Mouse (Mus musculus): Measurements from ENCODE around the gene Clrn1. TPM values are rescaled to one million over a fixed set of nuclear protein-coding genes. Genes with fewer than 3 reads are reported as not detected.

The Clrn1 gene
- total and polyA plus RNA-seq, 2 experiments: not detected

DNA sequence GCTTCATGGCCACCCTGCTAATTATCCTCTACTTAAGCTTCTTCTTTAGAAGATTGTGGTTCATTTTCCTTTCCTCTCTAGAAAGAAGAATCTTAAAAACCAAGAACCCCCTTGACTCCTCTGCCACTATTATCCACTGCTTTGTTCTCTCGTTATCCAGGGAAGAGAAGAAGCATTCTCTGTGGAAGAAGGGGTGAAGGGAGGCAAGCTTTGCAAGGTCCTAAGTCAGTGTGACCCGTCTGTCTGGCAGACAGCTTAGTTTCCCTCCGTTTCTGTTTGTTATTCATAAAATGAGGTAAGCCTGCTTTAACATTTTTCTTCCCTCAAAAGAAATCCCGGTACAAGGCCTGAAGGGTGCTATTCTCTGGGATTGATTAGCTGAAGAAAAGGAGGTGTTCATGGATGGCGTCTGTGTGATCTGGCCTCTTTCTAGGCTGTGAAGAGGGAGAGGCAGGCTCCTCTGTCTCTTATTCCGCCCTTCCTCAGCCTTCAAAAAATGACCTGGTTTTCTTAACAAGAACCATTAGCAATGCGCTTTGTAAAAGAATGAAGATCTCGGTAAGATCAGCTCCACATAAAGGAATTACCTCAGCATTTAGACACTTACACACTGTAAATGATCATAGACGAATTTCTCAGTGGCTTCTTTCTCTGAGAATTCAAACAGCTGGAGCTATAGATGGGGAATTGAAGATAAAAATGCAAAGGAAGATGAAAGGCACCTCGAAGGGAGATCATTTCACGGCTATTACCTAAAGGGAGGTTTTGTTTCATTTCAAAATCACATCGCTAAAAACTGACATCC, 75.8 kb downstream of the Clrn1 start:
- no peaks in the 10 kb centered on the region for H3K4me1 ChIP-seq (ENCODE audit: control insufficient read depth, insufficient read depth, low read length)
- no peaks in the 10 kb centered on the region for H3K36me3 ChIP-seq (ENCODE audit: control insufficient read depth, insufficient read depth, low read length)
- no peak for TF ChIP-seq CTCF (IDR thresholded peaks at IDR 0.05; ENCODE audit: low read depth, low read length)
- TF ChIP-seq POLR2A (IDR thresholded peaks at IDR 0.05; ENCODE audit: extremely low read depth, insufficient read depth, low read length): no peak
- WGBS: 78% methylated on average over 12 of the region's 12 CpGs
- no peak overlapping the region for H3K9ac ChIP-seq (ENCODE audit: low read depth, low read length)
- no peak overlapping the region for H3K4me3 ChIP-seq (ENCODE audit: insufficient read depth, low read depth, low read length)
- no peaks in the 10 kb centered on the region for H3K79me2 ChIP-seq (ENCODE audit: control insufficient read depth, insufficient read depth, low read length)
- H3K27ac ChIP-seq (replicated peaks; ENCODE audit: insufficient read depth, low read depth, low read length): no peak overlapping the region
- DNase-seq (ENCODE audit: extremely low read depth, low read depth, low spot score): no peak
- H3K27me3 ChIP-seq (ENCODE audit: control insufficient read depth, insufficient read depth, low read length): no peaks in the 10 kb centered on the region

DNA sequence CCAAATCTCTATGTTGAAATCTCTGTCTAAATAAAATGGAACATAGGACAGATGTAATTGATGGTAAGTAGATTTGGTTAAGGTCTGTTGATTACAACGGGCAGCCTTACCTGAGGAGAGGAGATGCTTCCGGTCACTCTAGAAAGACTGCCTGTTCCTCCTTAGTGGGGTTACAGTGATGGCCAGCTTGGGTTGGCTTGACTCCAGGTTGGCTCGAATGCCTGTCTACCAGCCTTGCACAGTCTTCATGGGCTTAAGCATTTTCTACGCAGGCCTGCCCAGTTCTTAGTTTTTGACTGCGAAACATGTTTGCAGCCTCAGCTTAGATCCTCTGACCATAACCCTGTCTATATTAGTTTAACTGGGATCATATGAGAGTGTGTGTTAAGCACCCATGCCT, 76.5 kb downstream of the Clrn1 start:
- no peaks in the 10 kb centered on the region for H3K4me1 ChIP-seq (ENCODE audit: control insufficient read depth, insufficient read depth, low read length)
- no peak for TF ChIP-seq POLR2A (IDR thresholded peaks at IDR 0.05; ENCODE audit: extremely low read depth, insufficient read depth, low read length)
- H3K27me3 ChIP-seq (ENCODE audit: control insufficient read depth, insufficient read depth, low read length): no peaks in the 10 kb centered on the region
- H3K27ac ChIP-seq (replicated peaks; ENCODE audit: insufficient read depth, low read depth, low read length): no peak overlapping the region
- no peak overlapping the region for H3K9ac ChIP-seq (ENCODE audit: low read depth, low read length)
- no peak overlapping the region for H3K4me3 ChIP-seq (ENCODE audit: insufficient read depth, low read depth, low read length)
- no peaks in the 10 kb centered on the region for H3K36me3 ChIP-seq (ENCODE audit: control insufficient read depth, insufficient read depth, low read length)
- 91% methylated on average over 5 of the region's 5 CpGs for WGBS
- no peaks in the 10 kb centered on the region for H3K79me2 ChIP-seq (ENCODE audit: control insufficient read depth, insufficient read depth, low read length)
- no peak for DNase-seq (ENCODE audit: extremely low read depth, low read depth, low spot score)

DNA sequence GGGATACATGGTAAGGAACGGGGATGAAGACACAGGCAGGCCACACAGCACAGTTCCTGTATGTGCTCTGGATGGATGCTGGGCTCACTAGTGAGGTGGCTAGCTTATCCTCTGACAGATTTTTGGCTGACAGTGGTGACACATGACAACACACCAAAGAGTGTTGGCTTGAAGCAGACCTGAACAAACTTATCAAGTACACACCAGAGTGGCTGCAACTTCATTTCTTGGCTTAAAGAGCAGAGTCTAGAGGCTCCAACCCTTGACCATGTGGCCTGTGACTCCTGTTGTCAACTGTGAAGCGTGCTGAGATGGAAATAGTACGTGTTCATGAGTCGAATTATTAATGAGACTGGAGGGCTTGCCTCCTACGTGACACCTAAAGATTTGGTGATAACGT, 80.4 kb downstream of the Clrn1 start:
- Histone ChIP-seq H3K79me2 (ENCODE audit: control insufficient read depth, insufficient read depth, low read length) (no peaks in the 10 kb centered on the region), H3K4me3 (ENCODE audit: insufficient read depth, low read depth, low read length) (no peak overlapping the region), H3K27ac (replicated peaks; ENCODE audit: insufficient read depth, low read depth, low read length) (no peak overlapping the region), H3K9ac (ENCODE audit: low read depth, low read length) (no peak overlapping the region), H3K27me3 (ENCODE audit: control insufficient read depth, insufficient read depth, low read length) (no peaks in the 10 kb centered on the region), H3K4me1 (ENCODE audit: control insufficient read depth, insufficient read depth, low read length) (no peaks in the 10 kb centered on the region), H3K36me3 (ENCODE audit: control insufficient read depth, insufficient read depth, low read length) (no peaks in the 10 kb centered on the region)
- DNase-seq (ENCODE audit: extremely low read depth, low read depth, low spot score): no peak
- TF ChIP-seq POLR2A (IDR thresholded peaks at IDR 0.05; ENCODE audit: extremely low read depth, insufficient read depth, low read length) (no peak), CTCF (IDR thresholded peaks at IDR 0.05; ENCODE audit: low read depth, low read length) (no peak)
- WGBS: 82% methylated on average over 6 of the region's 6 CpGs

DNA sequence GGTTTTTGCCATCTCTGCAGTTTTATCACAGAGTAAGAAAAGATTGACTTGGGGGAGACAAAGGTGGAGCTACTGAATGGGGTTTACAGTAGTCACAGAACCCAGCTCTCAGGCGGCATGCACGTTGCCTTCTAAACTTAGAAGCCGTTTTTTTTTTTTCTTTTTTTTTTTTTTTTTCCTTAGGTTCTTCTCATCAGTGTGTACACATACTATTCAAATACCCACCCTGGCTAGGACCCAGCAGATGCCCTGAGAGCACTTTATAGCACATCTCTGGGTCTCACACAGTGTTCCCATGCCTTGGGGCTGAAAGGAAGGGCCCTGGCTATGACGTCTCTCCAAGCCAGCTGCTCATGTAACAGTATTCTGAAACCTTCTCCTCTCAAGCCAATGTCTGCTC, 86.5 kb downstream of the Clrn1 start:
- TF ChIP-seq CTCF (IDR thresholded peaks at IDR 0.05; ENCODE audit: low read depth, low read length) (no peak), POLR2A (IDR thresholded peaks at IDR 0.05; ENCODE audit: extremely low read depth, insufficient read depth, low read length) (no peak)
- 84% methylated on average over 4 of the region's 4 CpGs for WGBS

DNA sequence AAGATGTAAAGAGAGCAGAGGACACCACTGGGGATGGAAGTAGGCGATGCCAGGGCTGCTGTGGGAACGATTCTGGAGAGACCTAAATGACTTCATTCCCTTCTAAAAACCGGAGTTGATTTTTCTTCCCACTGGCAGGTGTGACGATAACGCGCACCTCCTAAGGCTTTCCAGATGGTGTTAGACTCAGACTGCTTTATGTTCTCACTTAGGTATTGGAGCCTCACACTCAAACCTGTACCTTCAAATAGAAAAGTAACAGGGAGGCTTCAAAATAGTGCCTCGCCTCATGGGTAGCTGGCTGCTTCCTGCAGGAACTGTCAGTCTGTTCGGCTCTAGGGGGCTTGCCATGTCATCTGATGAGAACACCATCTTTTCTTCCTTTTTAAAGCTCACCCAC, 86.9 kb downstream of the Clrn1 start:
- no peaks in the 10 kb centered on the region for H3K36me3 ChIP-seq (ENCODE audit: control insufficient read depth, insufficient read depth, low read length)

More for the DNA sequence above, 86.5 kb downstream of the Clrn1 start:
- Histone ChIP-seq H3K27ac (replicated peaks; ENCODE audit: insufficient read depth, low read depth, low read length) (no peak overlapping the region), H3K79me2 (ENCODE audit: control insufficient read depth, insufficient read depth, low read length) (no peaks in the 10 kb centered on the region), H3K4me1 (ENCODE audit: control insufficient read depth, insufficient read depth, low read length) (no peaks in the 10 kb centered on the region), H3K27me3 (ENCODE audit: control insufficient read depth, insufficient read depth, low read length) (no peaks in the 10 kb centered on the region), H3K36me3 (ENCODE audit: control insufficient read depth, insufficient read depth, low read length) (no peaks in the 10 kb centered on the region), H3K9ac (ENCODE audit: low read depth, low read length) (no peak overlapping the region), H3K4me3 (ENCODE audit: insufficient read depth, low read depth, low read length) (no peak overlapping the region)
- DNase-seq (ENCODE audit: extremely low read depth, low read depth, low spot score): no peak

More for the DNA sequence above, 86.9 kb downstream of the Clrn1 start:
- Histone ChIP-seq H3K4me1 (ENCODE audit: control insufficient read depth, insufficient read depth, low read length) (no peaks in the 10 kb centered on the region), H3K27ac (replicated peaks; ENCODE audit: insufficient read depth, low read depth, low read length) (no peak overlapping the region), H3K9ac (ENCODE audit: low read depth, low read length) (no peak overlapping the region), H3K27me3 (ENCODE audit: control insufficient read depth, insufficient read depth, low read length) (no peaks in the 10 kb centered on the region), H3K79me2 (ENCODE audit: control insufficient read depth, insufficient read depth, low read length) (no peaks in the 10 kb centered on the region), H3K4me3 (ENCODE audit: insufficient read depth, low read depth, low read length) (no peak overlapping the region)
- no peak for DNase-seq (ENCODE audit: extremely low read depth, low read depth, low spot score)
- no peak for TF ChIP-seq POLR2A (IDR thresholded peaks at IDR 0.05; ENCODE audit: extremely low read depth, insufficient read depth, low read length)
- TF ChIP-seq CTCF (IDR thresholded peaks at IDR 0.05; ENCODE audit: low read depth, low read length): no peak
- 86% methylated on average over 8 of the region's 8 CpGs for WGBS

Other genes starting within 250 kb of the Clrn1 start
- not detected in 2 replicates for gene Erich6, start 248.1 kb downstream of the Clrn1 start, total RNA-seq (2014; rRNA removed)
- gene Erich6, start 248.1 kb downstream of the Clrn1 start, polyA plus RNA-seq (2012; rRNA removed): not detected in 2 replicates
- gene Siah2, start 192.9 kb downstream of the Clrn1 start, total RNA-seq (2014; rRNA removed): 9.6 and 14.6 TPM in 2 replicates
- gene Siah2, start 192.9 kb downstream of the Clrn1 start, polyA plus RNA-seq (2012; rRNA removed): 29.4 and 30.2 TPM in 2 replicates
- gene Mindy4b-ps, start 63.0 kb downstream of the Clrn1 start, total RNA-seq (2014; rRNA removed): not detected in 2 replicates
- gene Mindy4b-ps, start 63.0 kb downstream of the Clrn1 start, polyA plus RNA-seq (2012; rRNA removed): not detected in 2 replicates
- 1.4 and 1.5 TPM in 2 replicates for gene Med12l, start 120.5 kb upstream of the Clrn1 start, total RNA-seq (2014; rRNA removed)
- 0.87 and 1.4 TPM in 2 replicates for gene Med12l, start 120.5 kb upstream of the Clrn1 start, polyA plus RNA-seq (2012; rRNA removed)
- 0.28 and 0.40 TPM in 2 replicates for gene Gpr171, start 216.5 kb upstream of the Clrn1 start, total RNA-seq (2014; rRNA removed)
- 0.09 TPM in 1 of 2 replicates, not detected in the other for gene Gpr171, start 216.5 kb upstream of the Clrn1 start, polyA plus RNA-seq (2012; rRNA removed)